ENCODE assay signal across 17 mouse cellular contexts in genomic region chr11:47876633-47877170, GRCm38 (mm10).
DNase-seq lines count a peak whose midpoint lies in the region; ATAC-seq and TF ChIP-seq lines count a peak whose summit lies in the region.
"Had no signal": no experiment of that assay in that cellular context is flagged by ENCODE, and none has a peak within 500 bp of the region (broad histone marks: within the 10 kb centered on the region; RNA-seq: fewer than 3 reads in every experiment).

No protein-coding gene starts in this region.

- no peak overlapping the region for H3K27ac ChIP-seq in hindbrain, embryonic 11.5 days (ENCODE audit: low read depth, low read length)
- H3K27ac ChIP-seq in hindbrain, postnatal 0 days = no peak overlapping the region
- no peak overlapping the region for H3K27ac ChIP-seq in neural tube, embryonic 11.5 days (ENCODE audit: low read depth, low read length)
- no peak overlapping the region for H3K27ac ChIP-seq in forebrain, embryonic 16.5 days (ENCODE audit: low read length)
- no peak overlapping the region for H3K27ac ChIP-seq in intestine, embryonic 16.5 days (ENCODE audit: low read length)
- H3K27ac ChIP-seq: embryonic facial prominence, embryonic 10.5 days; hindbrain, embryonic 10.5 days; hindbrain, embryonic 15.5 days had no signal

- H3K9me3 ChIP-seq in hindbrain, embryonic 11.5 days (ENCODE audit: control insufficient read depth, low read length) = no peaks in the 10 kb centered on the region
- H3K9me3 ChIP-seq in hindbrain, postnatal 0 days (ENCODE audit: low read length) = no peaks in the 10 kb centered on the region
- no peaks in the 10 kb centered on the region for H3K9me3 ChIP-seq in neural tube, embryonic 11.5 days (ENCODE audit: control insufficient read depth, low read length)
- no peaks in the 10 kb centered on the region for H3K9me3 ChIP-seq in forebrain, embryonic 16.5 days (ENCODE audit: control insufficient read depth, low read length)
- no peaks in the 10 kb centered on the region for H3K9me3 ChIP-seq in intestine, embryonic 16.5 days (ENCODE audit: control insufficient read depth, low read length)
- H3K9me3 ChIP-seq: embryonic facial prominence, embryonic 10.5 days; heart, embryonic 12.5 days; hindbrain, embryonic 10.5 days; hindbrain, embryonic 15.5 days had no signal

- H3K4me1 ChIP-seq in hindbrain, embryonic 11.5 days (replicated peaks; ENCODE audit: control insufficient read depth, insufficient read depth, low read length) = no peaks in the 10 kb centered on the region
- H3K4me1 ChIP-seq in hindbrain, postnatal 0 days (ENCODE audit: insufficient read depth, low read length) = no peaks in the 10 kb centered on the region
- no peaks in the 10 kb centered on the region for H3K4me1 ChIP-seq in neural tube, embryonic 11.5 days (ENCODE audit: control insufficient read depth, insufficient read depth, low read length)
- no peaks in the 10 kb centered on the region for H3K4me1 ChIP-seq in forebrain, embryonic 16.5 days (replicated peaks; ENCODE audit: control insufficient read depth, insufficient read depth, low read length)
- H3K4me1 ChIP-seq in intestine, embryonic 16.5 days (ENCODE audit: control insufficient read depth, insufficient read depth, low read length) = no peaks in the 10 kb centered on the region
- H3K4me1 ChIP-seq: embryonic facial prominence, embryonic 10.5 days; heart, embryonic 12.5 days; hindbrain, embryonic 10.5 days; hindbrain, embryonic 15.5 days had no signal

- ATAC-seq in hindbrain, embryonic 11.5 days (ENCODE audit: low FRiP score) = 0 out of 2 replicates have a peak, but pooled peaks have one; percentile 43
- ATAC-seq in hindbrain, postnatal 0 days = no peak
- peak; percentile 65 for ATAC-seq in neural tube, embryonic 11.5 days (ENCODE audit: insufficient read depth, low FRiP score, low TSS enrichment)
- ATAC-seq in forebrain, embryonic 16.5 days = peak; percentile 10; the same call in 1 of the 2 replicates
- no peak for ATAC-seq in intestine, embryonic 16.5 days
- ATAC-seq: inflammation-experienced regulatory T-cells, adult 6 months had no signal

- no peak overlapping the region for H3K4me2 ChIP-seq in hindbrain, embryonic 11.5 days (replicated peaks; ENCODE audit: low read depth, low read length)
- no peak overlapping the region for H3K4me2 ChIP-seq in hindbrain, postnatal 0 days (ENCODE audit: low read depth, low read length)
- H3K4me2 ChIP-seq in neural tube, embryonic 11.5 days (ENCODE audit: low read depth) = no peak overlapping the region
- no peak overlapping the region for H3K4me2 ChIP-seq in forebrain, embryonic 16.5 days (ENCODE audit: low read length)
- H3K4me2 ChIP-seq in intestine, embryonic 16.5 days (ENCODE audit: low read depth, low read length) = no peak overlapping the region
- H3K4me2 ChIP-seq: heart, embryonic 12.5 days; hindbrain, embryonic 15.5 days had no signal

- no peaks in the 10 kb centered on the region for H3K36me3 ChIP-seq in hindbrain, embryonic 11.5 days (ENCODE audit: control insufficient read depth, insufficient read depth, low read length)
- no peaks in the 10 kb centered on the region for H3K36me3 ChIP-seq in hindbrain, postnatal 0 days (ENCODE audit: insufficient read depth, low read length)
- no peaks in the 10 kb centered on the region for H3K36me3 ChIP-seq in neural tube, embryonic 11.5 days (ENCODE audit: control insufficient read depth, insufficient read depth, low read length)
- H3K36me3 ChIP-seq in forebrain, embryonic 16.5 days (ENCODE audit: control insufficient read depth, insufficient read depth) = no peaks in the 10 kb centered on the region
- no peaks in the 10 kb centered on the region for H3K36me3 ChIP-seq in intestine, embryonic 16.5 days (ENCODE audit: control insufficient read depth, insufficient read depth, low read length)
- H3K36me3 ChIP-seq: embryonic facial prominence, embryonic 10.5 days; heart, embryonic 12.5 days; hindbrain, embryonic 10.5 days; hindbrain, embryonic 15.5 days had no signal

- WGBS in hindbrain, embryonic 11.5 days = 60% methylated on average over 5 of the region's 5 CpGs
- 58% methylated on average over 5 of the region's 5 CpGs for WGBS in hindbrain, postnatal 0 days
- WGBS in neural tube, embryonic 11.5 days = 61% methylated on average over 5 of the region's 5 CpGs
- WGBS in forebrain, embryonic 16.5 days = 16% methylated on average over 5 of the region's 5 CpGs
- WGBS in intestine, embryonic 16.5 days = 63% methylated on average over 5 of the region's 5 CpGs

- H3K4me3 ChIP-seq in hindbrain, embryonic 11.5 days (ENCODE audit: low read depth, low read length) = no peak overlapping the region
- H3K4me3 ChIP-seq in hindbrain, postnatal 0 days (ENCODE audit: low read length) = no peak overlapping the region
- no peak overlapping the region for H3K4me3 ChIP-seq in neural tube, embryonic 11.5 days (ENCODE audit: low read depth, low read length)
- no peak overlapping the region for H3K4me3 ChIP-seq in forebrain, embryonic 16.5 days (replicated peaks; ENCODE audit: low read length)
- no peak overlapping the region for H3K4me3 ChIP-seq in intestine, embryonic 16.5 days (ENCODE audit: low read length)
- H3K4me3 ChIP-seq: embryonic facial prominence, embryonic 10.5 days; heart, embryonic 12.5 days; hindbrain, embryonic 10.5 days; hindbrain, embryonic 15.5 days had no signal

- no peak overlapping the region for H3K9ac ChIP-seq in hindbrain, embryonic 11.5 days (ENCODE audit: low read depth, low read length)
- no peak overlapping the region for H3K9ac ChIP-seq in hindbrain, postnatal 0 days (replicated peaks; ENCODE audit: low read length)
- H3K9ac ChIP-seq in neural tube, embryonic 11.5 days (ENCODE audit: low read length) = no peak overlapping the region
- no peak overlapping the region for H3K9ac ChIP-seq in forebrain, embryonic 16.5 days (replicated peaks; ENCODE audit: low read depth, low read length)
- no peak overlapping the region for H3K9ac ChIP-seq in intestine, embryonic 16.5 days (ENCODE audit: low read depth, low read length)
- H3K9ac ChIP-seq: heart, embryonic 12.5 days; hindbrain, embryonic 15.5 days had no signal

- no peak for DNase-seq in hindbrain, embryonic 11.5 days (ENCODE audit: low spot score)
- no peak for DNase-seq in hindbrain, postnatal 0 days (ENCODE audit: low spot score)
- no peak for DNase-seq in neural tube, embryonic 11.5 days (ENCODE audit: low spot score)
- DNase-seq in neural tube, embryonic 10.5 days (ENCODE audit: extremely low spot score, low spot score) = no peak
- no peak for DNase-seq in testis, postnatal 10 days (ENCODE audit: low spot score)
- DNase-seq: adrenal gland, adult 2 months; adrenal gland, postnatal 25 days; cerebellum, adult 2 months; cerebellum, postnatal 10 days; gastrocnemius, postnatal 14 days had no signal

- no peaks in the 10 kb centered on the region for H3K27me3 ChIP-seq in hindbrain, embryonic 11.5 days (ENCODE audit: control insufficient read depth, insufficient read depth, low read length)
- no peaks in the 10 kb centered on the region for H3K27me3 ChIP-seq in hindbrain, postnatal 0 days (ENCODE audit: insufficient read depth, low read length)
- H3K27me3 ChIP-seq in neural tube, embryonic 11.5 days (ENCODE audit: control insufficient read depth, insufficient read depth, low read length) = no peaks in the 10 kb centered on the region
- no peaks in the 10 kb centered on the region for H3K27me3 ChIP-seq in forebrain, embryonic 16.5 days (replicated peaks; ENCODE audit: control insufficient read depth, insufficient read depth, low read length)
- H3K27me3 ChIP-seq in intestine, embryonic 16.5 days (replicated peaks; ENCODE audit: control insufficient read depth, insufficient read depth, low read length) = no peaks in the 10 kb centered on the region
- H3K27me3 ChIP-seq: heart, embryonic 12.5 days; hindbrain, embryonic 15.5 days had no signal

- no peak for TF ChIP-seq CTCF in hindbrain, postnatal 0 days (IDR thresholded peaks at IDR 0.05; ENCODE audit: low read depth)

Comparison
In these comparisons a context has a peak if more than half of its experiments do, and no peak if none do; other contexts are left out.
1. ATAC-seq: peak in hindbrain, embryonic 11.5 days (single experiment), neural tube, embryonic 11.5 days (single experiment) and forebrain, embryonic 16.5 days (single experiment); none in hindbrain, postnatal 0 days (single experiment) and intestine, embryonic 16.5 days (single experiment).